Comparison of ENCODE assay signal across 15 mouse cellular contexts in genomic region chr12:17581001-17581400, GRCm38 (mm10).
"Had no signal": no experiment of that assay in that cellular context is flagged by ENCODE, and none has a peak within 500 bp of the region (broad histone marks: within the 10 kb centered on the region; RNA-seq: fewer than 3 reads in every experiment).

No protein-coding gene starts in this region.

- DNase-seq: retina, postnatal 1 day; right cerebral cortex, adult 18-20 months; right cerebral cortex, postnatal 14 days; right cerebral cortex, postnatal 25 days; right cerebral cortex, postnatal 4 days; spleen, adult 18-20 months; thymus, adult 18-20 months; thymus, adult 2 months; thymus, postnatal 14 days; thymus, postnatal 25 days; thymus, postnatal 36 days; thymus, postnatal 4 days had no signal

- H3K27ac ChIP-seq: neural tube, embryonic 15.5 days; stomach, embryonic 15.5 days; stomach, postnatal 0 days had no signal

- H3K9ac ChIP-seq: neural tube, embryonic 15.5 days; stomach, embryonic 15.5 days had no signal

- H3K27me3 ChIP-seq: neural tube, embryonic 15.5 days; stomach, embryonic 15.5 days had no signal

- H3K36me3 ChIP-seq: neural tube, embryonic 15.5 days; stomach, embryonic 15.5 days had no signal

- H3K4me2 ChIP-seq: neural tube, embryonic 15.5 days; stomach, embryonic 15.5 days had no signal

- H3K9me3 ChIP-seq: neural tube, embryonic 15.5 days; stomach, embryonic 15.5 days had no signal

- H3K4me3 ChIP-seq: neural tube, embryonic 15.5 days; stomach, embryonic 15.5 days had no signal
